Mouse (Mus musculus): ENCODE data around the gene Dab1.

DNA sequence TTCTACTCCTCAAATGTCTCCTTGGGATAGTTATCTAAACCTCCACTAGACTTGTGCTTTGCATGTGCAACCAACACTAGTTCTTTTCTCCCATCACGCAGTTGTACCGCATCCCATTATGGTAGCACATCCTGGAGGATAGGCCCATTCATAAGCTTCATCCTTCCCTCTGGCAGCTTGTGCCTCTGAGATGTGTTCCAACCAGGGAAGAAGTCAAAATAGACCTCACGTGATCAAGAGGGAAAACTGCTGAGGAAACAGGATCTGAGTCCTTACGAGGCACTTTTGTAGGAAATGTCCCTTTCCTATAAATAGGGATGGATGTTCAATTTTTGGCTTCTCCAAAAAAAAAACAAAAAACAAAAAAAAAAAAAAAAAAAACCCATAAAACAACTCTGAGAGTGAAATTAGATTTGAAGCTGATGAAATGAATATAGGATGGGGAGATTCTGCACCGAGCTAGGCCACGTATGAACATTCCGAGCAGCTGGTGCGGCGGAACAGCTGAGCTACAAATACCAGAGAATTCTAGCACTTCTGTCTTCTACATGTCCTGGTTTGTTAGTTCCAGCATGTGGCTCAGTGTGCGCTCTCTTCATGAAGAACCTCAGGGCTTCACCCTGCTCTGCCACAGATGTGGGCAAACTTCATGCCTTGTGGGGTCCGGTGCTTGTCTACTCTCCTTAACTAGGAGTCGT, 802.0 kb downstream of the Dab1 start:
- TF ChIP-seq CTCF (IDR thresholded peaks at IDR 0.05; ENCODE audit: control insufficient read depth, insufficient read depth, low read length) (no peak), POLR2A (IDR thresholded peaks at IDR 0.05; ENCODE audit: borderline replicate concordance, control insufficient read depth, low read depth, low read length) (no peak)
